2 mouse cellular contexts compared by ENCODE assay signal in the genomic region with DNA sequence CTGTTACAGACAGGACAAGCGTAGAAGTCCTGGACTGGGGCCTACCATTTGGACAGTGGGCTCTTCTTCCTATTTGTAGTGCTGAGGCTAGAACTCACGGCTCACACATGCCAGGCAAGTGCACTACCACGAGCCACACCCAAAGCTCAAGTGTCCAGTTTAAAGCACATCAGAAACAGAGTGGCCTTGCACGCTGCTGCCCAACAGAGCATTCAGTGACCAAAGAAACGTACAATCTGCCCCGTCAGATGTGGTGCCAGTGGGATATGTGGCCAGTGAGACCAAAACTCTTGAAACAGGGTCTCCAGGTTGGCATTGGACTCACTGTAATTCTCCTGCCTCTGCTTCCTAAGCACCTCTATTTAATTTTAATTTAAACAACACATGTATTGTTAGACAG.
TF ChIP-seq lines count a peak whose summit lies in the region.

No protein-coding gene starts in this region.

TF ChIP-seq in CH12.LX, 34 proteins besides CTCF, POLR2A, EP300 and RAD21 (continued from another document):
- 0 out of 2 replicates have a peak, but pooled peaks have one; percentile 56 for TF ChIP-seq POLR2AphosphoS2 (IDR thresholded peaks at IDR 0.05; ENCODE audit: low read depth, low read length)
- no peak for TF ChIP-seq USF2 (conservative IDR thresholded peaks at IDR 0.05; ENCODE audit: low read depth, low read length)
- no peak for TF ChIP-seq BHLHE40 (IDR thresholded peaks at IDR 0.05; ENCODE audit: low read depth, low read length)
- TF ChIP-seq ETS1 (conservative IDR thresholded peaks at IDR 0.05; ENCODE audit: low read depth, low read length): no peak
- no peak for TF ChIP-seq KAT2A (IDR thresholded peaks at IDR 0.05; ENCODE audit: insufficient replicate concordance, low read length)
- TF ChIP-seq ZKSCAN1 (IDR thresholded peaks at IDR 0.05; ENCODE audit: borderline replicate concordance, low read depth, low read length): no peak

TF ChIP-seq in myocyte, 11 proteins besides CTCF, POLR2A, EP300 and RAD21 (continued from another document):
- TF ChIP-seq E2F4 (IDR thresholded peaks at IDR 0.05; ENCODE audit: insufficient read depth): no peak
